Mouse (Mus musculus): Measurements from ENCODE around the gene Fscn1. TPM values are rescaled to one million over a fixed set of nuclear protein-coding genes. Genes with fewer than 3 reads are reported as not detected.

Fscn1 gene
- polyA plus RNA-seq, 1 experiment = 33.7 TPM

DNA sequence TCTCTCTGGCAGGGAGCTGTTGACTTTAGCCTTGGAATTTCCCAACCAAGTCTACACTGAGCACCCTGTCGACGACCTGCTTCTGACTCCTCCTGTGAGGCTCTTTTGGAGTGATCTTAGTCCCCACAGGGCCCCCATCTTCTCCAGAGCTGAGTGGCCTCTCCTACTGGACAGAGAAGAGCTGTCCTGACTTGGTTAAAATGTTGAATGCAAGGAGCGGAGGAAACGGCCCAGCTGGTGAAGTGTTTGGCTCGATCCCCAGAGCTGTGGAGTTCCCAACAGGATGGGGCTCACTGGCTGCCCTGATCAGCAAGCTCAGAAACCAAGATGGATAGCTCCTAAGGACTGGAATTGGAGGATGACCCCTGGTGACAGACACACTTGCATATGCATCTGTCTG lies 16.4 kb downstream of the Fscn1 start:
- TF ChIP-seq CTCF (IDR thresholded peaks at IDR 0.05; ENCODE audit: extremely low read depth, insufficient read depth, insufficient read length, insufficient replicate concordance) = no peak
- no peak for DNase-seq (ENCODE audit: low read depth in 1 of 2, low spot score in 2 of 2)
- H3K36me3 ChIP-seq (ENCODE audit: control insufficient read depth, insufficient read depth, low read length) = no peaks in the 10 kb centered on the region
- no peaks in the 10 kb centered on the region for H3K27me3 ChIP-seq (ENCODE audit: control insufficient read depth, insufficient read depth, low read length)
- 86% methylated on average over 5 of the region's 5 CpGs for WGBS
- H3K27ac ChIP-seq (ENCODE audit: insufficient read depth, low read length) = no peak overlapping the region
- no peak overlapping the region for H3K4me3 ChIP-seq (ENCODE audit: extremely low read depth, insufficient read depth, insufficient read length)
- H3K4me1 ChIP-seq (ENCODE audit: control insufficient read depth, insufficient read depth, insufficient read length) = no peaks in the 10 kb centered on the region

- no peak for DNase-seq (ENCODE audit: low read depth in 1 of 2, low spot score in 2 of 2)
- TF ChIP-seq CTCF (IDR thresholded peaks at IDR 0.05; ENCODE audit: extremely low read depth, insufficient read depth, insufficient read length, insufficient replicate concordance) (no peak), POLR2A (IDR thresholded peaks at IDR 0.05; ENCODE audit: low read depth, low read length) (no peak)
- Histone ChIP-seq H3K4me3 (ENCODE audit: extremely low read depth, insufficient read depth, insufficient read length) (no peak overlapping the region), H3K27ac (ENCODE audit: insufficient read depth, low read length) (no peak overlapping the region), H3K27me3 (ENCODE audit: control insufficient read depth, insufficient read depth, low read length) (no peaks in the 10 kb centered on the region), H3K36me3 (ENCODE audit: control insufficient read depth, insufficient read depth, low read length) (no peaks in the 10 kb centered on the region), H3K4me1 (ENCODE audit: control insufficient read depth, insufficient read depth, insufficient read length) (no peaks in the 10 kb centered on the region)
- 51% methylated on average over 16 of the region's 16 CpGs for WGBS
These were observed 22.1 kb downstream of the Fscn1 start for GRCm38 (mm10) chr5:142982046-142982801.

DNA sequence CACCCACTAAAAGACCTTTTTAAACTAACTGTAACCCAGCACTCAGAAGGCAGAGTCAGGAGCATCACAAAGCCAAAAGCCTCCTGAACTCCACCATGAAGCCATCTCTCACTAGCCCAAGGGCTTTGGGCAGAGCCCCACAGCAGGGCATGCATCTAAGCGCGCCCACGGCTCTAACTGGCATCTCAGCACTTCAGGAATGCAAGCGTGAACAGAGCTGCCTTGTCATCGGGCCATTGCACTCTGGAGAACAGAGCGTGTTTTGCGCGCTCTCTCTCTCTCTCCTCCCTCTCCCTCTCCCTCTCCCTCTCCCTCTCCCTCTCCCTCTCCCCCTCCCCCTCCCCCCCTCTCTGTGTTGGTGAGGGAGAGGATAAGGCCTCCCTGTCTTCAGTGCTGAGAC lies 23.0 kb downstream of the Fscn1 start:
- WGBS = 88% methylated on average over 8 of the region's 8 CpGs
- Histone ChIP-seq H3K4me1 (ENCODE audit: control insufficient read depth, insufficient read depth, insufficient read length) (no peaks in the 10 kb centered on the region), H3K27ac (ENCODE audit: insufficient read depth, low read length) (no peak overlapping the region), H3K4me3 (ENCODE audit: extremely low read depth, insufficient read depth, insufficient read length) (no peak overlapping the region), H3K36me3 (ENCODE audit: control insufficient read depth, insufficient read depth, low read length) (no peaks in the 10 kb centered on the region), H3K27me3 (ENCODE audit: control insufficient read depth, insufficient read depth, low read length) (no peaks in the 10 kb centered on the region)
- no peak for DNase-seq (ENCODE audit: low read depth in 1 of 2, low spot score in 2 of 2)
- TF ChIP-seq POLR2A (IDR thresholded peaks at IDR 0.05; ENCODE audit: low read depth, low read length) (no peak), CTCF (IDR thresholded peaks at IDR 0.05; ENCODE audit: extremely low read depth, insufficient read depth, insufficient read length, insufficient replicate concordance) (no peak)

DNA sequence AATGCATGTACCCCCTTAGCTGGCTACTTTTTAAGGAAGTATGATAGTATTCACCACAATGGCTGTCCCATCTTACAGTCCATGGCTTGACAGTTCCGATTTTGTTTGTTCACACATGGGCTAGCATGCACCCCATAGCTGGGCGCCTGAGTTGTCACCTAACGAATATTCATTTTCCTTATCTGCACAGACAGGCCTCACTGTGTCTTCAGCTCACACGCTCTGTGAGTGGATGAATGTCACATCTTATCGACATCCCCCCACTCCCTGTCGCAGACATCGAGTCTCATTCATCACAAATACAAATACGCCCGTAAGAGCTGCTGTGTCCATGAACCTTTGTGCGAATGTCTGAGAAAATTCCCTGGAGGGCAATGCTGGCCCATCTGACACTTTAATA lies 24.1 kb downstream of the Fscn1 start:
- TF ChIP-seq POLR2A (IDR thresholded peaks at IDR 0.05; ENCODE audit: low read depth, low read length) (no peak), CTCF (IDR thresholded peaks at IDR 0.05; ENCODE audit: extremely low read depth, insufficient read depth, insufficient read length, insufficient replicate concordance) (no peak)
- Histone ChIP-seq H3K4me1 (ENCODE audit: control insufficient read depth, insufficient read depth, insufficient read length) (no peaks in the 10 kb centered on the region), H3K36me3 (ENCODE audit: control insufficient read depth, insufficient read depth, low read length) (no peaks in the 10 kb centered on the region), H3K27me3 (ENCODE audit: control insufficient read depth, insufficient read depth, low read length) (no peaks in the 10 kb centered on the region), H3K27ac (ENCODE audit: insufficient read depth, low read length) (no peak overlapping the region), H3K4me3 (ENCODE audit: extremely low read depth, insufficient read depth, insufficient read length) (no peak overlapping the region)
- no peak for DNase-seq (ENCODE audit: low read depth in 1 of 2, low spot score in 2 of 2)
- WGBS = 84% methylated on average over 10 of the region's 10 CpGs

DNA sequence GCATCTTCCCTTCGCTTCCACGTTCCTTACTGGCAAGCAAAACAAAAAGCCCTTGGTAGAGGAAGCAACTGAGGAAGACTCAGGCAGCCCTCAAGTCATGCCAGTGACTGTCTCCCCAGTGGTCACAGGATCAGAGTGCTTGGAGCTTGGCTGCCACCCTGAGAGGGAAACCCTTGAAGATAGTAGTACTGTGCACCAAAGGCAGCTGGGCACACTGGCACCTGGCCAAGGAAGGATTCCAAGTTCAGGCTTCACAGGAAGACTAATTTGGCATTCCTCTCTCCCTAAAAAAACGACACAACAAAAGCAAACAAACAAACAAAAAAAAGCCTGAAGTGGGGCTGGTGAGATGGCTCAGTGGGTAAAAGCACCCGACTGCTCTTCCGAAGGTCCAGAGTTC lies 28.4 kb downstream of the Fscn1 start:
- TF ChIP-seq POLR2A (IDR thresholded peaks at IDR 0.05; ENCODE audit: low read depth, low read length) (no peak), CTCF (IDR thresholded peaks at IDR 0.05; ENCODE audit: extremely low read depth, insufficient read depth, insufficient read length, insufficient replicate concordance) (no peak)
- peaks cover 23% of the 10 kb centered on the region for H3K36me3 ChIP-seq (ENCODE audit: control insufficient read depth, insufficient read depth, low read length)
- H3K27me3 ChIP-seq (ENCODE audit: control insufficient read depth, insufficient read depth, low read length) = no peaks in the 10 kb centered on the region
- H3K4me1 ChIP-seq (ENCODE audit: control insufficient read depth, insufficient read depth, insufficient read length) = no peaks in the 10 kb centered on the region
- 85% methylated on average over 5 of the region's 5 CpGs for WGBS
- H3K27ac ChIP-seq (ENCODE audit: insufficient read depth, low read length) = no peak overlapping the region
- DNase-seq (ENCODE audit: low read depth in 1 of 2, low spot score in 2 of 2) = no peak
- no peak overlapping the region for H3K4me3 ChIP-seq (ENCODE audit: extremely low read depth, insufficient read depth, insufficient read length)

- H3K36me3 ChIP-seq (ENCODE audit: control insufficient read depth, insufficient read depth, low read length) = peaks cover 26% of the 10 kb centered on the region
- H3K4me3 ChIP-seq (ENCODE audit: extremely low read depth, insufficient read depth, insufficient read length) = no peak overlapping the region
- no peak for DNase-seq (ENCODE audit: low read depth in 1 of 2, low spot score in 2 of 2)
- TF ChIP-seq CTCF (IDR thresholded peaks at IDR 0.05; ENCODE audit: extremely low read depth, insufficient read depth, insufficient read length, insufficient replicate concordance) (no peak), POLR2A (IDR thresholded peaks at IDR 0.05; ENCODE audit: low read depth, low read length) (no peak)
- H3K27me3 ChIP-seq (ENCODE audit: control insufficient read depth, insufficient read depth, low read length) = no peaks in the 10 kb centered on the region
- no peaks in the 10 kb centered on the region for H3K4me1 ChIP-seq (ENCODE audit: control insufficient read depth, insufficient read depth, insufficient read length)
- H3K27ac ChIP-seq (ENCODE audit: insufficient read depth, low read length) = no peak overlapping the region
- WGBS = 77% methylated on average over 3 of the region's 3 CpGs
These were observed 29.0 kb downstream of the Fscn1 start for GRCm38 (mm10) chr5:142989167-142989566.

GRCm38 (mm10) chr5:142994746-142995145 lies 34.6 kb downstream of the Fscn1 start:
- Histone ChIP-seq H3K27me3 (ENCODE audit: control insufficient read depth, insufficient read depth, low read length) (no peaks in the 10 kb centered on the region), H3K27ac (ENCODE audit: insufficient read depth, low read length) (no peak overlapping the region), H3K4me3 (ENCODE audit: extremely low read depth, insufficient read depth, insufficient read length) (no peak overlapping the region), H3K4me1 (ENCODE audit: control insufficient read depth, insufficient read depth, insufficient read length) (no peaks in the 10 kb centered on the region; the same call in 1 of the 2 replicates), H3K36me3 (ENCODE audit: control insufficient read depth, insufficient read depth, low read length) (peaks cover 26% of the 10 kb centered on the region)
- DNase-seq (ENCODE audit: low read depth in 1 of 2, low spot score in 2 of 2) = no peak
- TF ChIP-seq CTCF (IDR thresholded peaks at IDR 0.05; ENCODE audit: extremely low read depth, insufficient read depth, insufficient read length, insufficient replicate concordance) (no peak), POLR2A (IDR thresholded peaks at IDR 0.05; ENCODE audit: low read depth, low read length) (no peak)
- 92% methylated on average over 2 of the region's 2 CpGs for WGBS

All from spleen, adult 2 months (tissue).